Mouse (Mus musculus) lung, postnatal 0 days (tissue): ENCODE results near the gene Tmc6. TPM values are rescaled to one million over a fixed set of nuclear protein-coding genes. Genes with fewer than 3 reads are reported as not detected.

Experiments
- ATAC-seq: fragments of 200-750 bp; cut with Nextera tagmentation; 2 replicates; pipeline ENCODE4 v1.8.0; 2017; ENCODE audit warnings: moderate library complexity
- DNase-seq: peaks from one replicate; pipeline ENCODE4 v3.0.0-alpha.2; 2016; ENCODE audit warnings: low spot score
- H3K27ac ChIP-seq: fragments of 300-500 bp; sonication (generic); 2 replicates; pipeline ENCODE4 v1.5.1; 2014; ENCODE audit warnings: antibody characterized with exemption, mild to moderate bottlenecking, low read length, mixed read lengths
- H3K27me3 ChIP-seq: fragments of 300-500 bp; sonication (generic); replicated peaks from 2 replicates; pipeline ENCODE4 v1.6.1; 2014; ENCODE audit warnings: low read length, mixed read lengths; ENCODE audit not compliant: insufficient read depth
- H3K36me3 ChIP-seq: fragments of 300-500 bp; sonication (generic); 2 replicates; pipeline ENCODE4 v1.6.1; 2014; ENCODE audit warnings: low read length, mixed read lengths; ENCODE audit not compliant: insufficient read depth
- H3K4me1 ChIP-seq: fragments of 300-500 bp; sonication (generic); 2 replicates; pipeline ENCODE4 v1.6.1; 2014; ENCODE audit warnings: antibody characterized with exemption, low read depth, low read length, mixed read lengths; ENCODE audit not compliant: insufficient read depth
- H3K4me2 ChIP-seq: fragments of 300-500 bp; sonication (generic); replicated peaks from 2 replicates; pipeline ENCODE4 v1.6.1; 2014; ENCODE audit warnings: low read depth, mild to moderate bottlenecking, low read length, moderate library complexity, mixed read lengths
- H3K4me3 ChIP-seq: fragments of 300-500 bp; sonication (generic); 2 replicates; pipeline ENCODE4 v1.5.1; 2014; ENCODE audit warnings: low read depth, low read length
- H3K9ac ChIP-seq: fragments of 300-500 bp; sonication (generic); replicated peaks from 2 replicates; pipeline ENCODE4 v1.6.1; 2014; ENCODE audit warnings: low read depth, mild to moderate bottlenecking
- H3K9me3 ChIP-seq: fragments of 300-500 bp; sonication (generic); 2 replicates; pipeline ENCODE4 v1.6.1; 2016; ENCODE audit warnings: low read length, mixed read lengths
- CTCF ChIP-seq: IDR thresholded peaks from 2 replicates; pipeline ENCODE4 v1.5.1; 2016; ENCODE audit warnings: antibody characterized with exemption, mild to moderate bottlenecking
- EP300 ChIP-seq: IDR thresholded peaks from 2 replicates; pipeline ENCODE4 v1.6.1; 2016; ENCODE audit warnings: antibody characterized with exemption, mild to moderate bottlenecking, control low read depth
- WGBS: fragments of 180-500 bp; shearing (Covaris S2); extraction: QIAGEN DNeasy Blood & Tissue Kit; methylation state at CpG from one replicate; pipeline ENCODE4 v1.1.7; 2014; 5-methylcytosine and 5-hydroxymethylcytosine counted together
- polyA plus RNA-seq: library from polyadenylated mRNA; unstranded; fragments of >200 nt; fragmentation: Nextera tagmentation; extraction: Ambion mirVana; gene quantifications from 2 replicates; pipeline ENCODE4 v1.2.1, GENCODE M21; 2015

Tmc6 gene
- polyA plus RNA-seq, 1 experiment from 2014 or later: 34.8 TPM

GRCm38 (mm10) chr11:117827386-117827785, 45.4 kb upstream of the Tmc6 start:
- Histone ChIP-seq H3K4me3 (no peak overlapping the region), H3K4me2 (no peak overlapping the region), H3K36me3 (no peaks in the 10 kb centered on the region), H3K9me3 (no peaks in the 10 kb centered on the region), H3K4me1 (peaks cover 68% of the 10 kb centered on the region), H3K27ac (no peak overlapping the region), H3K27me3 (no peaks in the 10 kb centered on the region), H3K9ac (no peak overlapping the region)
- 30% methylated on average over 3 of the region's 3 CpGs for WGBS
- ATAC-seq (no peak), DNase-seq (no peak)
- TF ChIP-seq EP300 (no peak), CTCF (no peak)

DNA sequence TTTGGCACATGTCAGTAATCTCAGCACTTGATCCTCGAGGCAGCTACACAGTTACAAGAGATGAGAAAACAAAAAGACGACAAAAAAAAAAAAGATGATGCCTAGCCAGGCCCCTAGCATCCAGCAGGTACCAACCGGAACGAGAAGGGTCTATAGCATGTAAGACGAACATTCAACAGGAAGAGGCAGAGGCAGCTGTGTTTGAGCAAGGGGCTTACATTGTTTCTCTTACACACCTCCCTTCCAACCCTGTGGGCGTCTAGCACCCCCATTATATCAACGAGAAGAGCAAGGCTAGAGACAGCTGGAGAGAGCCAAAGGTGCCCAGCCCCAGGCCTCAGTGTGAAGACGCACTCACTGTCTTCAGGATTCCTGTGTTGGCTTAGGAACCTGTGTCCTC, 44.9 kb upstream of the Tmc6 start:
- H3K9ac ChIP-seq: no peak overlapping the region
- DNase-seq (no peak), ATAC-seq (no peak)
- H3K4me3 ChIP-seq: no peak overlapping the region
- H3K4me2 ChIP-seq: no peak overlapping the region
- H3K36me3 ChIP-seq: no peaks in the 10 kb centered on the region
- WGBS: 44% methylated on average over 8 of the region's 8 CpGs
- TF ChIP-seq CTCF: no peak
- no peak for TF ChIP-seq EP300
- peaks cover 66% of the 10 kb centered on the region for H3K4me1 ChIP-seq
- H3K27ac ChIP-seq: no peak overlapping the region
- no peaks in the 10 kb centered on the region for H3K9me3 ChIP-seq
- H3K27me3 ChIP-seq: no peaks in the 10 kb centered on the region

DNA sequence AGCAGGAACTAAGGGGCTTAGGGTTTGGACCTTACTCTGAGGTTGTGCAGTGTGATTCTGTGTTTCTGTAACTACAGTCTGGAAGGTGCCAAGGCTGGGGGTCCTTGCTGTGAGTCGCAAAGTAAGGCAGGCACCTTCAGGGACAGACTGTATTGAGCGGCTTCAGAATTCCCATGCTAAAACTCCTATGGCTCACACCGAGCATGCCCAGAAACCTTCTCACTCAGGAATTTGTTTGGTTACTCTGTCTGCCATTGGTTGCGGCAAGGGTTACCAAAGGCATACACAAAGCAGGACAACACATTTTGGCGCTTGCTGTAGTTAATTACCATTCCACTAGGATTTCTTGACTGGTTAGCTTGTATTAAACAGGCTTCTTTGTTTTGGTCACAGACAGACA, 44.2 kb upstream of the Tmc6 start:
- Histone ChIP-seq H3K4me3 (peak overlapping the region; percentile 27; the same call in 1 of the 2 replicates), H3K4me2 (peak overlapping the region; percentile 63), H3K27me3 (no peaks in the 10 kb centered on the region), H3K4me1 (peaks cover 65% of the 10 kb centered on the region), H3K9me3 (no peaks in the 10 kb centered on the region), H3K27ac (peak overlapping the region; percentile 43), H3K36me3 (no peaks in the 10 kb centered on the region), H3K9ac (peak overlapping the region; percentile 20; the same call in 1 of the 2 replicates)
- DNase-seq (peak; percentile 49), ATAC-seq (no peak)
- 12% methylated on average over 5 of the region's 5 CpGs for WGBS
- TF ChIP-seq CTCF (no peak), EP300 (no peak)

GRCm38 (mm10) chr11:117825333-117826101, 43.5 kb upstream of the Tmc6 start, which contains the start of the genes Afmid and Tk1:
Afmid (plus strand) TSS chr11:117825924.
Tk1 (minus strand) TSS chr11:117826092.
- peak; percentile 92 for DNase-seq
- no peak for TF ChIP-seq CTCF
- no peak for TF ChIP-seq EP300
- under 1% methylated on average over 34 of the region's 34 CpGs for WGBS

DNA sequence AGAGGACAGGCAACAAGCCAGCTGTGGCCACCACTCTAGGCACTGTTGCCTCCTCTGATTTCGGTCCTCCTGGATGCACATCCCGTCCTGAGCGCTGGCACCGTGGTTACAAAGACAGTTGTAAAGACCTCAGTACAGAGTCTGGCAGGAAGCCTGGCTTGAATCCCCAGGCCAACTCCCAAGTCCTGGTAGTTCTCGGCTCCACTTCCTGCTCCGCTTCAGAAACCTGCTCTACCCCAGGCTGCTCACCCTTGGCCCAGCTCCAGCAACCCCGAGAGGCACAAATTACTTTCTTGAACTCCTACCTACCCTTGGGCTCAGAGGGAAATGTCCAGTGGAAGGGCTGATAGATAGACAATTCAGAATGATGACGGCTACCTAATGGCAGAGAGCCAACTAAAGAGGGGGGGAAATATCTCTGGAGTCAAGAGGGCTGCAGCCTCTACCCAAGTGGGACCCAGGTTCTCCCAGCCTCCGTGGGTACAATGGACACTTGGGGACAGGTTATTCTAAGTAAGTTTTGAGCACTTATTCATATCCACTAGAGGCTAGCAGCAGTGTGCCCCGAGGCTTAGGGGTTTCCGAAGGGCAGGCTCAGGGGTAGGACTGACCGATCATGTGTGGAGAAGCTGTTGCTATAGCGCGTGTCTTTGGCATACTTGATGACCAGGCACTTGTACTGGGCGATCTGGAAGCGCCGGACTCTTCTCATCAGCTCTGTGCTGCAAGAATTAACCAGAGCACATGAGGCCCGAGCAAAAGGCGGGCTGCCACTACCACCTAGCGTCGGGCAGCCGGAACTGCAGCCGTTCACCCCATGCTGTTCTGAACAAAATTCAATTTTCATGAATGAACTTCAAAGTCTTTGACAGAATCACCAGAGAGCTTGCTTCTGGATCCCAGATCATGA, 42.3 kb upstream of the Tmc6 start:
- Histone ChIP-seq H3K9ac (no peak overlapping the region), H3K4me1 (peaks cover 52% of the 10 kb centered on the region), H3K27ac (peak overlapping the region; percentile 1; the same call in 1 of the 2 replicates), H3K4me3 (0 out of 2 replicates have a peak overlapping the region, but pooled peaks have one; percentile 0), H3K4me2 (peak overlapping the region; percentile 63), H3K9me3 (no peaks in the 10 kb centered on the region), H3K27me3 (no peaks in the 10 kb centered on the region), H3K36me3 (no peaks in the 10 kb centered on the region)
- ATAC-seq: peak; percentile 82
- TF ChIP-seq EP300: no peak
- TF ChIP-seq CTCF: peak; percentile 97
- DNase-seq: peak; percentile 88
- 4% methylated on average over 23 of the region's 23 CpGs for WGBS

More at GRCm38 (mm10) chr11:117825333-117826101, 43.5 kb upstream of the Tmc6 start, which contains the start of the genes Afmid and Tk1:
- peak; percentile 32 for ATAC-seq
- H3K4me1 ChIP-seq: peaks cover 62% of the 10 kb centered on the region
- no peaks in the 10 kb centered on the region for H3K9me3 ChIP-seq
- H3K4me2 ChIP-seq: peak within 1 kb of the TSS; percentile 63
- peak within 1 kb of the TSS; percentile 20; the same call in 1 of the 2 replicates for H3K9ac ChIP-seq
- peak within 1 kb of the TSS; percentile 43 for H3K27ac ChIP-seq
- no peaks in the 10 kb centered on the region for H3K27me3 ChIP-seq
- peak within 1 kb of the TSS; percentile 27; the same call in 1 of the 2 replicates for H3K4me3 ChIP-seq
- no peaks in the 10 kb centered on the region for H3K36me3 ChIP-seq

- Histone ChIP-seq H3K9me3 (no peaks in the 10 kb centered on the region), H3K27ac (0 out of 2 replicates have a peak overlapping the region, but pooled peaks have one; percentile 39), H3K4me1 (peaks cover 43% of the 10 kb centered on the region), H3K27me3 (no peaks in the 10 kb centered on the region), H3K36me3 (no peaks in the 10 kb centered on the region), H3K4me2 (no peak overlapping the region), H3K4me3 (no peak overlapping the region), H3K9ac (no peak overlapping the region)
- ATAC-seq (no peak), DNase-seq (no peak)
- 81% methylated on average over 6 of the region's 6 CpGs for whole genome bisulfite sequencing
- TF ChIP-seq EP300 (no peak), CTCF (no peak)
Observed at GRCm38 (mm10) chr11:117823411-117823810, 41.4 kb upstream of the Tmc6 start.
